Mouse (Mus musculus) mesoderm, embryonic 11.5 days (tissue): ENCODE data around the gene Zdhhc12.
"Not testable (repeated sequence)": the region's sequence is repeated elsewhere in the genome, so short reads cannot be mapped to it uniquely, and the experiment has no call there.

ENCODE experiments used
- DNase-seq: peaks from one replicate; pipeline ENCODE4 v3.0.0-alpha.2; 2012; ENCODE audit warnings: low read depth, low spot score

The Zdhhc12 gene

DNA sequence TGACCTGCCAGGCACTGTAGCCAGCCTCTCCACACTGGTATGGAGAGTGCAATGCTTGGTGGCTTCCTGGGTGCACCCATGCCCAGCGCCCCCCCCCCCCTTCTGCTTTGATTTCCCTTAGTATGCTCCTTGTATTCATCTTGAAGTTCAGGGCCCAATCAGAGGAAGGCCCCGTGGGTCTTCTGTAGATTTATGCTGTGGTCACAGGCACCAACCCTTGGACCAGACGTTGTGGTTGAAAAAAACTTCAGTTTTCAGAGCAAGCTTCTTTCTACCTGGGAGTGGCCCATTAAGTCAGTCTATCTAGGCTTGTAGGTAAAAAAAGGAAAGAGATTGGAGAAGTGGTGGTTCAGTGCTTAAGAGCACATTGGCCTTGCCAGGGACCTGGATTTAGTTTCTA is 29.7 kb downstream of the Zdhhc12 start:
- DNase-seq, result no peak

- DNase-seq, result no peak
Observed at GRCm38 (mm10) chr2:30063235-30063634, 30.2 kb downstream of the Zdhhc12 start.

DNA sequence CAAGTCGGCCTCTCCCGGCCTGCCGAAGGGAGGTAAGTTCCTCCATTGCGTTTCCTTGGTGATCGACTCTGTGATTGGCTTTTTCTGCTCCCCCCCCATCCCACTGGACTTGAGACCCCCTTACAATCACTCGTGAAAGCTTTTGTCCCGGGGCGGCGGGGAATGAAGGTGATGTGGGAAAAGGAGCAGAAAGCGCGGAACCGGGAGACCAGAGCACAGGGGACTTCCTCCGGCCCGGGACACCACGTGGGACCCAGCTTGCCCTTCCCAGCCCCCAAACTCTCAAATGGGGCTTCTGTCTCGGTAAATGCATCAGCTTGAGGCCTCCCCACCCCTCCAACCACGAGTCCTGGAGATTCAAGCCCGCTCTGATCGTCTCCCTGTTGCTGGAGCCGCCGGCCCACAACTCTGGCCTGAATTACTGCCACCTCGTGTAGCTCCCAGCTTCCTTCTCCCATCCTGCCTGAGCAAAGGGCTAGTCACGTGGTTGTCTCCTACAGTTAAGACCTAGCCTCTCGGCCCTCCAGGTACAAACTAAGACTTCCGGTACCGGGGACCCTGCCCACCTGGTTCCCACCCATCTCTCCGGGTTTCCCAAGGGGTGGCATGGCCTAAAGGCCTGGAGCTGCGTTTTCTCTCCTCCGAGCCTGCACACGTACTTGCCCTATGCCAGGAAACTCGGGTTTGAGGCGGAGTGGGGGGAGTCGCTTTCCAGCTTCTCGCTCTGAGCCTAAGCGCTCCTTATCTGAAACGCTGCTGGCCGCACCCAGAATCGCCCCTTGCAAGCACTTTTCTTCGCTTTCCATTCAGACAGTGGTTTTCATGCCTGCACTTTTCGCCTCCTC is 31.0 kb downstream of the Zdhhc12 start:
- peak; percentile 65 for DNase-seq

DNA sequence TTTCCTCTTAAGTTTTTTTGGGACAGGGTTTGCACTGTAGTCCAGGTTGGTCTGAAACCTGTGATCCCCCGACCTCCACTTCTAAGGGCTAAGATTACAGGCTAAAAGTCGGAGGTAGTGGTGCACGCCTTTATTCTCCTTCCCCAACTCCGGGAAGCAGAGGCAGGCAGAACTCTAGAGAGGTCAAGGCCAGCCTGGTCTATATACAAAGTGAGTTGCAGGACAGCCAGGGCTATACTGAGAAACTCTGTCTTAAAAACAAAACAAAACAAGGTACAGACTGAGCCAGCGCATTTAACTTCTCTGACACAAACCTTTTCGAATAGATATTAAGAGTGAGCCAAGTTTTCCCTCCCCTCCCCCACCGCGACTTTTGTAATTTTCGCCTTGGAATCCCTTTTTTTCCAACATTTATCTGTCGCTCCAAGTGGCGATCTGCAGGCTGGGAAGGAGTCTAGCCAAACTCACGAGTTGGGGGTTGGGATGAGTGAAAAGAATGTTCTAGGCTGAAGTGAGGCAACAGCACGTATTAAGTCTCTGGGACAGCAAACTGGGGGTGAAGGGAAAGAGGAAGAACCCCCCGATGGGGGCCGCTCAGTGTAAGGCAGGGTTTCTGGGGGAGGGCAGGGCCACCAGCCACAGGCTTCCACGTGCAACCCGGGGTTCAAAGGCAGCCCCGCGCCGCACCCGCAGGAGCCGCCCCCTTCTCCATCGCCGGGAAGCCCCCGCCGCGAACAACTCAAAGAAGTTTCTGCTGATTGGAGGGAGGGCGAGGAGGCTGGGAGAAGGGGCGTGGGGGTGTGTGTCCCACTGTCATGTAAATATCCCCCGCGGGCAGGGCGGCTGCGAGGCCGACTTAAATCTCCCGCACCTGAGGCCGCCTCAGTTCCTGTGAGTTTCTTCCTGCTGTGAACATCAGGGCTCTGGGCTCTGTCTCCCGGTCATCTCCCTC is 32.0 kb downstream of the Zdhhc12 start:
- peak; percentile 79 for DNase-seq

GRCm38 (mm10) chr2:30058418-30058817 is 35.0 kb downstream of the Zdhhc12 start:
- DNase-seq, result no peak

DNA sequence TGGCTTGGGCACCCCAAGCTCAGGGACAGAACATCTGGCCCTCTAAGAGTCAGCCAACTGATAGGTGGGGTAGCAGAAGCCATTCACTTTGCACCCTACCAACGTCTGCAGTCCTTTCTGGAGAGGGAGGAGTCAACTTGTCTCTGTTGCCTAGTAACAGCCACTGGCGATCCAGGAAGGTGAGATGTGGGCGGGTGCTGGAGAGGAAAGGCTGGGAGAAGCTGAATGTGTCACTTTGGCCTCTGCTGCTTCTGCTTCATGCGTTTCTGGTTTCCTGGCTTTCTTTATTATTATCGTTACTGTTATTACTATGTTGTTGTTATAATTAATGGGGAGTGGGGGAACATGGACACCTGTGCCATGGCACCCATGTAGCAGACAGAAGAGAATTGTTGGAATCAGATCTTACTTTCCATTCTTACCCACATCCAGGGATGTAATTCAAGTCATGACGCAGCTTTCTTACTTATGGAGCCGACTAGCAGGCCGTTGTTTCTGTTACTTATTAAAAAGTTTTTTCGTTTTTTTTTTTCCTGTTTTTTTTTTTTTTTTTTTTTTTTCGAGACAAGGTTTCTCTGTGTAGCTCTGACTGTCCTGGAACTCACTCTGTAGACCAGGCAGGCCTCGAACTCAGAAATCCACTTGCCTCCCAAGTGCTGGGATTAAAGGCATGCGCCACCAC is 36.1 kb downstream of the Zdhhc12 start, which contains the start of gene Set:
Set (plus strand) TSS at position 156 of the 682 bp plus-strand sequence.
- DNase-seq, result no peak

DNA sequence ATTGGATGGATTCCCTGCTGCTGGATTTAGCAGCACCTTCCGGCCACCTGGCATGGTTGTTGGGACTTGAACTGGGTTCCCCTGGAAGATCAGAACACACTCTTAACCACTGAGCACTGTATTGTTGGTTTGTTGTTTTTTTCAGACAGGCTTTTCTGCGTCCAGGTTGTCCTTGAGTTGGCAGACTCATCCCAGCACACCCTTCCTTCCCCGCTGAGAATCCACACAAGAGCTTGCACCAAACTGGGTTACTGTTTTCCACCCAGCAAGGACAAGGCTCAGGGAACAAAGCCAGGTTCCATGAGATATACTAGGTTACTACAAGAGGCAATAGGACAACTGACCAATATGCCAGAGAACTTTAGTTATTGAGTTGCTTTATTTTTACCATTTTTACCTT is 36.7 kb downstream of the Zdhhc12 start:
- no peak for DNase-seq

DNA sequence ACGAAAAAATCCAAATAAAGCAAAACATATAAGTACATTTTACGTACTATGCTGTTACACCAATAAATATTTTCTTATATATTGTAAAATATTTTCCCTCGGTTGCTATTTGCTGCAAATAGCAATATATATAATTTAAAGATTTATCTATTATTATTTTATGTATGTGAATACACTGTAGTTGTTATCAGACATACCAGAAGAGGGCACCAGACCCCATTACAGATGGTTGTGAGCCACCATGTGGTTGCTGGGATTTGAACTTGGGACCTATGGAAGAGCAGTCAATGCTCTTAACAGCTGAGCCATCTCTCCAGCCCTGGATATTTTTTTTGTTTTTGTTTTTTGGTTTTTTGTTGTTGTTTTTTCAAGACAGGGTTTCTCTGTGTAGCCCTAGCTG is 38.1 kb downstream of the Zdhhc12 start:
- not testable (repeated sequence) for DNase-seq

GRCm38 (mm10) chr2:30051992-30052761 is 41.3 kb downstream of the Zdhhc12 start:
- no peak for DNase-seq

- DNase-seq, result no peak
Observed at GRCm38 (mm10) chr2:30049831-30050230, 43.6 kb downstream of the Zdhhc12 start.

DNA sequence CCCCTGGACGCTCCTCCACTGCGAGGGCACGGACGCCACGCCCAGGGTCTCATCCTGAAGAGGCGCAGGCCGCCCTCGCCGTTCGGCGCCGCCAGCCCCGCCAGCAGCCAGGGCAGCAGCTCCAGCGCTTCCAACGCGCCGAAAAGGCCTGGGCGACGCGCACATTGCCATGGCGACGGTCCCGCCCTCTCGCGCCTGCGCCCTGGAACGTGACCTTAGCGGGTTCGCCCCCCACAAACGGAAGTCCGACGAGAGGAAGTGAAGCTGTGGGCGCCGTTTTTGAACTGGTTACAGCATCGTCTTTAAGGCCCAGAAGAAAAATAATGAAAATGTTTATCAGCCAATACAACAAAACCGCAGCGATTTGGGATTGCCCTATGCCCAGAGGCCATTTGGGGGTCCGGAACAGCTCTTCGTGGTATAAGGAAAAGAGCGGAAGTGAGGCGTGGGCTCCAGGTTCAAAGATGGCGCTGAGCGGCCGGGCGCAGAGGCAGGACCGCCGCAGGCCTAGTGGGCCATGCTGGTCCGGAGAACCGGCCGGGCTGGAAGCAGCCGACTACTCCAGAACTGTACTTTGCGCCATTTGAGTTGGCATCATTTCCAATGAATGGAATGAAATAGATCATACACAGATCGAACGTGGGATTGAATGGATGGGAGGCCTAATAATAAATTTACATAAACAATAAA is 44.6 kb downstream of the Zdhhc12 start, which contains the start of gene Wdr34:
Wdr34 (minus strand) TSS at position 183 of the 690 bp plus-strand sequence.
- peak; percentile 96 for DNase-seq

DNA sequence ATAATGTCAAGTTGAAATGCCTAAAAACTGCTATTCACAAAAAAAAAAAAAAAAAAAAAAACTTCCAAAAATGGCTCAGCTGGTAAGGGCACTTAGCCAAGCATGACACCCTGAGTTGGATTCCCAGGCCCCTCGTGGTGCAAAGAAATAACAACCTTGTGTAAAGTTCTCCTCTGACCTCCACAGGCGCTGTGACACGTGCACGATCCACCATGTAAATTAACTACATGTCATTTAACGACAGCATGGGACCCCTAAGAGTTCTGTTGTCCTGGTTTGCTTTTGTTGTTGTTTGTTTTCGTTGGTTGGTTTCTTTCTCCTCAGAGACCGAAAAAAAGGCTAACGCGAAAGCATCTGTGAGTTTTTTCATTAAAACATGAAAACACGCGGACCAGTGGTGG is 45.3 kb downstream of the Zdhhc12 start:
- no peak for DNase-seq

GRCm38 (mm10) chr2:30047127-30047526 is 46.3 kb downstream of the Zdhhc12 start:
- no peak for DNase-seq

DNA sequence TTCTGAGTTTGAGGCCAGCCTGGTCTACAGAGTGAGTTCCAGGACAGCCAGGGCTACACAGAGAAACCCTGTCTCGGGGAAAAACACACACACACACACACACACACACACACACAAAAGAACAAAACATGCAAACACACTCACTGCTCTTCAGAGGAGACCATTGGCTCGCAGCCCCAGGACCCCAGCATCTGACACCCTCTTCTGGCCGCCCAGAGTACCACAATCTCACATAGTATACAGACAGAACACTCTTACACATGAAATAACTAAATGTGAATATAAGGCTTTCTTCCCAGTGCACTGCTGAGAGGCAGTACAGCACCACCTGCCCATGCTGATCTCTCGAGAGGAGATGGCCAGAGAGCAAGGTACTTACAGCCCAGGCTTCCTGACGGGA is 48.9 kb downstream of the Zdhhc12 start:
- DNase-seq, result no peak

DNA sequence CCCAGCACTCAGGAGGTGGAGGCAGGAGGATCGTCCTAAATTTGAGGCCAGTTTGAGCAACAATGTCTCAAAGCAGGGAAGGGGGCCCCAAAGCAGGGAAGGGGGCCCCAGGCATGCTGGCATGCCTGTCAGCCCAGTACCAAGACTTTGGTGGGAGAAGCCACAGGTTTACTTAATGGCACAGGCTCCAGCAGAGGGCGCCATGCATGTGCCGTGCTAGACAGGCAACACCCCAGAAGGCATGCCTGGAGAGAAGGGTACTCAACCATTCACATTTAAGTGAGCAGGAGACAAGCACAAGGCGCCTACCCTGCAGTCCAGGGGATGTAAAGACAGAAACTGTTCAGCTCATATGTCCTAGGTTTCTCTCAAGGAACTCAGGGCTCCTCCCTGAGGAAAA is 51.0 kb downstream of the Zdhhc12 start:
- peak; percentile 83 for DNase-seq
